Mouse (Mus musculus) midbrain, postnatal 0 days (tissue): ENCODE measurements at regions not wholly inside any gene's neighbourhood (a gene's known extent, or its start where the extent isn't known, plus 50 kb on each side); places are given as distances from the start of the nearest gene placed in this dataset.
A peak's percentile ranks its signal among the peaks of the same experiment; 100 is the strongest.

Experiments used
- ATAC-seq: fragments of 200-750 bp; cut with Nextera tagmentation; 2 replicates; pipeline ENCODE4 v1.8.0; 2017; ENCODE audit warnings: moderate number of reproducible peaks, mild to moderate bottlenecking, moderate TSS enrichment, moderate library complexity; ENCODE audit not compliant: low FRiP score
- DNase-seq: peaks from one replicate; pipeline ENCODE4 v3.0.0-alpha.2; 2015; ENCODE audit warnings: low spot score
- H3K27ac ChIP-seq: fragments of 300-500 bp; sonication (generic); 2 replicates; pipeline ENCODE4 v1.5.1; 2014; ENCODE audit warnings: low read depth, mild to moderate bottlenecking, low read length, mixed read lengths
- H3K27me3 ChIP-seq: fragments of 300-500 bp; sonication (generic); 2 replicates; pipeline ENCODE4 v1.6.1; 2014; ENCODE audit warnings: low read length, control low read depth, mixed read lengths; ENCODE audit not compliant: insufficient read depth
- H3K36me3 ChIP-seq: fragments of 300-500 bp; sonication (generic); 2 replicates; pipeline ENCODE4 v1.6.1; 2014; ENCODE audit warnings: low read length, control low read depth, mixed read lengths; ENCODE audit not compliant: insufficient read depth
- H3K4me1 ChIP-seq: fragments of 300-500 bp; sonication (generic); 2 replicates; pipeline ENCODE4 v1.6.1; 2014; ENCODE audit warnings: mild to moderate bottlenecking, control low read depth, antibody characterized with exemption, low read length, mixed read lengths; ENCODE audit not compliant: insufficient read depth
- H3K4me2 ChIP-seq: fragments of 300-500 bp; sonication (generic); 2 replicates; pipeline ENCODE4 v1.6.1; 2014; ENCODE audit warnings: low read depth, mild to moderate bottlenecking, low read length, mixed read lengths; ENCODE audit not compliant: poor library complexity, severe bottlenecking
- H3K4me3 ChIP-seq: fragments of 300-500 bp; sonication (generic); 2 replicates; pipeline ENCODE4 v1.5.1; 2014; ENCODE audit warnings: low read depth, mild to moderate bottlenecking, low read length, moderate library complexity
- H3K9ac ChIP-seq: fragments of 300-500 bp; sonication (generic); replicated peaks from 2 replicates; pipeline ENCODE4 v1.6.1; 2014; ENCODE audit warnings: mild to moderate bottlenecking, low read length, moderate library complexity, mixed read lengths; ENCODE audit not compliant: poor library complexity, severe bottlenecking
- H3K9me3 ChIP-seq: fragments of 300-500 bp; sonication (generic); 2 replicates; pipeline ENCODE4 v1.6.1; 2016; ENCODE audit warnings: low read length, control low read depth
- CTCF ChIP-seq: IDR thresholded peaks from 2 replicates; pipeline ENCODE4 v1.5.1; 2016; ENCODE audit warnings: antibody characterized with exemption, mild to moderate bottlenecking
- WGBS: fragments of 180-500 bp; shearing (Covaris S2); extraction: QIAGEN DNeasy Blood & Tissue Kit; methylation state at CpG from one replicate; pipeline ENCODE4 v1.1.7; 2014; 5-methylcytosine and 5-hydroxymethylcytosine counted together

- H3K9ac ChIP-seq = no peak overlapping the region
- ATAC-seq = no peak
- no peaks in the 10 kb centered on the region for H3K9me3 ChIP-seq
- no peak for DNase-seq
- H3K27me3 ChIP-seq = no peaks in the 10 kb centered on the region
- H3K4me2 ChIP-seq = no peak overlapping the region
- H3K4me1 ChIP-seq = no peaks in the 10 kb centered on the region
- WGBS = 83% methylated on average over 10 of the region's 10 CpGs
- H3K27ac ChIP-seq = no peak overlapping the region
- no peaks in the 10 kb centered on the region for H3K36me3 ChIP-seq
- H3K4me3 ChIP-seq = no peak overlapping the region
- no peak for TF ChIP-seq CTCF
These were observed 364.0 kb upstream of the Dach1 start for GRCm38 (mm10) chr14:98533600-98533999.

- H3K27me3 ChIP-seq = no peaks in the 10 kb centered on the region
- TF ChIP-seq CTCF = no peak
- no peak overlapping the region for H3K9ac ChIP-seq
- no peak overlapping the region for H3K27ac ChIP-seq
- no peaks in the 10 kb centered on the region for H3K36me3 ChIP-seq
- no peak overlapping the region for H3K4me3 ChIP-seq
- H3K4me2 ChIP-seq = no peak overlapping the region
- no peaks in the 10 kb centered on the region for H3K9me3 ChIP-seq
- no peaks in the 10 kb centered on the region for H3K4me1 ChIP-seq
- WGBS = 97% methylated on average over 3 of the region's 3 CpGs
- ATAC-seq = no peak
- DNase-seq = no peak
These were observed 351.4 kb upstream of the Dach1 start for GRCm38 (mm10) chr14:98520966-98521365.

- TF ChIP-seq CTCF = no peak
- Histone ChIP-seq H3K9me3 (no peaks in the 10 kb centered on the region), H3K36me3 (no peaks in the 10 kb centered on the region), H3K4me2 (no peak overlapping the region), H3K4me3 (no peak overlapping the region), H3K27me3 (no peaks in the 10 kb centered on the region), H3K27ac (no peak overlapping the region), H3K9ac (no peak overlapping the region), H3K4me1 (no peaks in the 10 kb centered on the region)
- 89% methylated on average over 6 of the region's 6 CpGs for WGBS
- ATAC-seq = no peak
- DNase-seq = no peak
These were observed 335.8 kb upstream of the Dach1 start for GRCm38 (mm10) chr14:98505321-98505720.

- Histone ChIP-seq H3K27ac (no peak overlapping the region), H3K9me3 (no peaks in the 10 kb centered on the region), H3K4me3 (no peak overlapping the region), H3K36me3 (no peaks in the 10 kb centered on the region), H3K27me3 (no peaks in the 10 kb centered on the region), H3K4me2 (no peak overlapping the region), H3K4me1 (no peaks in the 10 kb centered on the region), H3K9ac (no peak overlapping the region)
- no peak for DNase-seq
- WGBS = 86% methylated on average over 8 of the region's 8 CpGs
- no peak for TF ChIP-seq CTCF
- ATAC-seq = no peak
These were observed 307.9 kb upstream of the Dach1 start for GRCm38 (mm10) chr14:98477416-98477815.

GRCm38 (mm10) chr14:98471803-98472509, 302.4 kb upstream of the Dach1 start:
- no peak overlapping the region for H3K9ac ChIP-seq
- H3K27me3 ChIP-seq = no peaks in the 10 kb centered on the region
- no peaks in the 10 kb centered on the region for H3K4me1 ChIP-seq
- ATAC-seq (no peak), DNase-seq (peak; percentile 72)
- H3K4me2 ChIP-seq = no peak overlapping the region
- TF ChIP-seq CTCF = no peak
- H3K9me3 ChIP-seq = no peaks in the 10 kb centered on the region
- H3K27ac ChIP-seq = no peak overlapping the region
- 42% methylated on average over 5 of the region's 5 CpGs for WGBS
- no peaks in the 10 kb centered on the region for H3K36me3 ChIP-seq
- H3K4me3 ChIP-seq = no peak overlapping the region

- H3K4me1 ChIP-seq = no peaks in the 10 kb centered on the region
- H3K9me3 ChIP-seq = no peaks in the 10 kb centered on the region
- no peak overlapping the region for H3K9ac ChIP-seq
- no peak for ATAC-seq
- no peak for TF ChIP-seq CTCF
- H3K4me3 ChIP-seq = no peak overlapping the region
- H3K4me2 ChIP-seq = no peak overlapping the region
- H3K36me3 ChIP-seq = no peaks in the 10 kb centered on the region
- WGBS = 96% methylated on average over 1 of the region's 1 CpGs
- no peak for DNase-seq
- H3K27ac ChIP-seq = no peak overlapping the region
- no peaks in the 10 kb centered on the region for H3K27me3 ChIP-seq
These were observed 284.9 kb upstream of the Dach1 start for GRCm38 (mm10) chr14:98454461-98454860.
